Comparison of ENCODE assay signal across 9 mouse cellular contexts in the genomic region with DNA sequence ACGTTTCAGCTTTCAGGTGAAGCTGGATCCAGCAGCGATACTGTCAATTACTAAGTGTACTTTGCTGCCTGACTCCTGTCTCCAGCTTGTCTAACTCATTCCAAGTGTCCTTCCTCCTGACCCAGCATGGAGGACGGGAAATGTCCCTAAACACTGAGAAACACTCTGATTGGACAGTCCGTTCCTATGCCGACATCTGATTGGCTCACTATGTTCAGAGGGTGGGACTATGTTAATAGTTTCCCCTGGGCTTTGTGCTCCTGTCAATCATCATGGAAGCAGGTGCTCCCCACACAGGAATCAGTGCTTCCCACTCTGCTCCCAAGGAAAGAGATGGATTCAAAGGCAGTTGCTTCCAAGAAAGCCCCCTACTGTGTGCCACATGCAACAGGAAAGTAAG. TPM values are rescaled to one million over a fixed set of nuclear protein-coding genes. Genes with fewer than 3 reads are reported as not detected.
A peak's percentile ranks its signal among the peaks of the same experiment; 100 is the strongest.
DNase-seq lines count a peak whose midpoint lies in the region; ATAC-seq and TF ChIP-seq lines count a peak whose summit lies in the region.
"Had no signal": no experiment of that assay in that cellular context is flagged by ENCODE, and none has a peak within 500 bp of the region (broad histone marks: within the 10 kb centered on the region; RNA-seq: fewer than 3 reads in every experiment).

No protein-coding gene starts in this region.

- no peak for TF ChIP-seq POLR2A in myocyte (IDR thresholded peaks at IDR 0.05; ENCODE audit: insufficient read length, low read depth)

- ATAC-seq in kidney, embryonic 15.5 days (replicated peaks; ENCODE audit: low FRiP score), result peak; percentile 74; the same call in 1 of the 2 replicates
- ATAC-seq in common myeloid progenitor, adult 5-6 weeks (replicated peaks; ENCODE audit: low read depth, poor library complexity, severe bottlenecking), result peak; percentile 37; the same call in 1 of the 2 replicates

- H3K9me3 ChIP-seq in kidney, embryonic 15.5 days (replicated peaks), result no peaks in the 10 kb centered on the region
- H3K9me3 ChIP-seq: limb, embryonic 15.5 days had no signal

- H3K4me1 ChIP-seq in kidney, embryonic 15.5 days, result peaks cover 7% of the 10 kb centered on the region; the same call in 1 of the 2 replicates

- no peak for DNase-seq in kidney, postnatal 10 days
- peak; percentile 30 for DNase-seq in induced T-regulatory cell, adult 2 months (ENCODE audit: low read depth)
- no peak for DNase-seq in gastrocnemius, postnatal 25 days
- DNase-seq in urinary bladder, postnatal 14 days (ENCODE audit: low spot score), result no peak
- no peak for DNase-seq in ovary, postnatal 36 days (ENCODE audit: low spot score)

- no peaks in the 10 kb centered on the region for H3K27me3 ChIP-seq in kidney, embryonic 15.5 days
- H3K27me3 ChIP-seq in myocyte (ENCODE audit: control insufficient read depth, insufficient read depth, insufficient read length), result peaks cover 17% of the 10 kb centered on the region

- H3K79me2 ChIP-seq in myocyte (ENCODE audit: control insufficient read depth, insufficient read depth), result no peaks in the 10 kb centered on the region

- H3K4me3 ChIP-seq in kidney, embryonic 15.5 days (replicated peaks), result no peak overlapping the region; the same call in 1 of the 2 replicates
- H3K4me3 ChIP-seq in myocyte, result no peak overlapping the region
- H3K4me3 ChIP-seq: limb, embryonic 15.5 days had no signal

- no peak overlapping the region for H3K27ac ChIP-seq in kidney, embryonic 15.5 days
- H3K27ac ChIP-seq: limb, embryonic 15.5 days had no signal

- no peaks in the 10 kb centered on the region for H3K36me3 ChIP-seq in kidney, embryonic 15.5 days
- H3K36me3 ChIP-seq in myocyte (ENCODE audit: control insufficient read depth, insufficient read depth), result no peaks in the 10 kb centered on the region
- H3K36me3 ChIP-seq: limb, embryonic 15.5 days had no signal

- peak overlapping the region; percentile 52 for H3K4me2 ChIP-seq in kidney, embryonic 15.5 days
- no peak overlapping the region for H3K4me2 ChIP-seq in myocyte (ENCODE audit: low read depth)

- 15% methylated on average over 5 of the region's 5 CpGs for WGBS in kidney, embryonic 15.5 days

- no peak overlapping the region for H3ac ChIP-seq in myocyte (ENCODE audit: control insufficient read depth, insufficient read length)

- no peak overlapping the region for H3K9ac ChIP-seq in kidney, embryonic 15.5 days
- H3K9ac ChIP-seq: limb, embryonic 15.5 days had no signal

TF ChIP-seq in myocyte, 11 proteins besides CTCF, POLR2A, EP300 and RAD21:
- TF ChIP-seq POLR2AphosphoS2 (IDR thresholded peaks at IDR 0.05; ENCODE audit: insufficient read length, low read depth), result no peak
- no peak for TF ChIP-seq MYOG (IDR thresholded peaks at IDR 0.05; ENCODE audit: control insufficient read depth in 1 of 3, insufficient read depth in 1 of 3, insufficient read length in 2 of 3, low read depth in 2 of 3)
- no peak for TF ChIP-seq SRF (IDR thresholded peaks at IDR 0.05; ENCODE audit: control insufficient read depth, insufficient read length, low read depth)
- TF ChIP-seq CEBPB (IDR thresholded peaks at IDR 0.05; ENCODE audit: insufficient read depth, poor library complexity, severe bottlenecking), result no peak
- TF ChIP-seq MYOD1 (IDR thresholded peaks at IDR 0.05; ENCODE audit: control insufficient read depth in 1 of 3, insufficient read length in 2 of 3, low read depth in 2 of 3), result peak; percentile 29 to 74 (median 55)
- TF ChIP-seq USF1 (IDR thresholded peaks at IDR 0.05; ENCODE audit: low read depth), result no peak

RNA-seq across cellular contexts. Expression of gene Gm26897, which starts 21.6 kb away (rescaled TPM):
- polyA plus RNA-seq in kidney, embryonic 15.5 days (2015; fragmentation: Nextera tagmentation; extraction: Ambion mirVana), result not detected in 2 replicates
- not detected in 2 replicates for total RNA-seq in common myeloid progenitor, adult 5-6 weeks (2017)
- polyA plus RNA-seq in myocyte (2012; fragmentation: generic; extraction: Trizol), result not detected
- total RNA-seq in gastrocnemius, postnatal 25 days (2021), result not detected
- polyA plus RNA-seq: limb, embryonic 15.5 days had no signal
